Mouse (Mus musculus): Measurements from ENCODE around the gene Spag9. TPM values are rescaled to one million over a fixed set of nuclear protein-coding genes. Genes with fewer than 3 reads are reported as not detected.

Spag9 gene
- polyA plus RNA-seq, 1 experiment from 2014 or later, result 87.4 TPM

DNA sequence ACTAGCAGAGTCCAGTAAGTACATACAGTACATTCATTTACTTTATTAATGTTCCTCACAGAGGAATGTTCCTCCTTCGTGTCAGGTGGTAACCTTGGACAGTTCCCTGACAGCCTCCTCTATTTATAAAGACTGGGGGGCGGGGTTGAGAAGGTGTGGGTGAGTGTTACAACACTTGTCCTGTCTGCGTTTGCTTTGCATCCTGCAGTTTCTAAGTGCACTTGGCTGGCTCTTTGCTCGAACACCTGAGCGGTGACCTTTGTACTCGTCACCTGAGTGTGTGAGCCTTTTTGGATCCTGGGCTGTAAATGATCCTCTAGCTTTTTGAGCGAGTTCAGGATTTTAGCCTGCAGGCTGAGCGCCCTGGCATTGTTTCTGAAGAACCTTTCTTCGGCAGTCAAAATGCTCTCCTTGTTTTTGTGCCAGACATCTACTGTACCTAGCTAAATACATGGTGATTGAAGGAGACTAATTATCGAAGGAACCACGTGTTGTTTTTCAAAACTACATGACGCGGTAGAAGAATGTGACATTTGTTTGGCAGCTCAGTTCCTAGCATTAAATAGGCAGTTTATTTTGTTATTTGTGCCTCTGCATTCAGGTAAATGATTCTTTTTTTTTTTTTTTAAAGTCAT is 1.4 kb downstream of the Spag9 start:
- Histone ChIP-seq H3K36me3 (ENCODE audit: insufficient read depth, low read length) (no peaks in the 10 kb centered on the region), H3K4me2 (replicated peaks; ENCODE audit: low read depth, low read length) (peak overlapping the region; percentile 69), H3K9ac (replicated peaks; ENCODE audit: low read depth) (no peak overlapping the region; the same call in 1 of the 2 replicates), H3K4me1 (ENCODE audit: insufficient read depth, low read depth, low read length) (peaks cover 10% of the 10 kb centered on the region; the same call in 1 of the 2 replicates), H3K9me3 (ENCODE audit: low read length) (no peaks in the 10 kb centered on the region), H3K27ac (ENCODE audit: low read length) (peak overlapping the region; percentile 99; the same call in 1 of the 2 replicates), H3K4me3 (ENCODE audit: low read depth, low read length) (peak overlapping the region; percentile 96), H3K27me3 (replicated peaks; ENCODE audit: insufficient read depth, low read length) (no peaks in the 10 kb centered on the region)
- DNase-seq (ENCODE audit: low spot score) (peak; percentile 92), ATAC-seq (peak; percentile 37)
- TF ChIP-seq CTCF (IDR thresholded peaks at IDR 0.05) (no peak), EP300 (IDR thresholded peaks at IDR 0.05) (peak; percentile 89)
- WGBS, result 23% methylated on average over 13 of the region's 13 CpGs

DNA sequence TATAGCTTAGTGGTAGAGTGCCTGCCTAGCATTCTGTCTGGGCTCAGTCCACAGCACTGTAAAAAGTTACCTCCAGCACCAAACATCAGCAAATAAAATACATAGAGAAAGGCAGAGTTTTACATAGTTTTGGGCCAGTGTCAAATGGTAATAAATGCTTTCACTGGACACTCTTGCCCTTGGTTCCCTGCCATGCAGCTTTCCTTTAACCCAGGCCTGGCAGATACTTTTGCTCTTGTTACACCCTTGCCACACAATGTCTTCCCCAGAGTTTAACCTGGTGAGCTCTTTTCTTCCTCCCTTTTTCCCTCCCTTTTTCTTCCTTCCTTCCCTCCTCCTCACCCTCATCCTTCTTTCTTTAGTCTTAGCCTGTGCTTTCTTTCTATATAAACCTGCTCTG is 3.4 kb downstream of the Spag9 start:
- no peak overlapping the region for H3K9ac ChIP-seq (replicated peaks; ENCODE audit: low read depth)
- ATAC-seq, result no peak

GRCm38 (mm10) chr11:94003346-94003745 is 7.5 kb downstream of the Spag9 start:
- WGBS, result 88% methylated on average over 2 of the region's 2 CpGs

More for the DNA sequence above, 3.4 kb downstream of the Spag9 start:
- no peak overlapping the region for H3K27ac ChIP-seq (ENCODE audit: low read length)
- no peaks in the 10 kb centered on the region for H3K36me3 ChIP-seq (ENCODE audit: insufficient read depth, low read length)
- H3K27me3 ChIP-seq (replicated peaks; ENCODE audit: insufficient read depth, low read length), result no peaks in the 10 kb centered on the region
- no peak for DNase-seq (ENCODE audit: low spot score)
- peaks cover 10% of the 10 kb centered on the region; the same call in 1 of the 2 replicates for H3K4me1 ChIP-seq (ENCODE audit: insufficient read depth, low read depth, low read length)
- no peak overlapping the region for H3K4me2 ChIP-seq (replicated peaks; ENCODE audit: low read depth, low read length)
- no peak overlapping the region for H3K4me3 ChIP-seq (ENCODE audit: low read depth, low read length)
- H3K9me3 ChIP-seq (ENCODE audit: low read length), result no peaks in the 10 kb centered on the region
- TF ChIP-seq CTCF (IDR thresholded peaks at IDR 0.05) (no peak), EP300 (IDR thresholded peaks at IDR 0.05) (no peak)

GRCm38 (mm10) chr11:94019091-94019490 is 23.2 kb downstream of the Spag9 start:
- Histone ChIP-seq H3K27ac (ENCODE audit: low read length) (no peak overlapping the region), H3K4me2 (replicated peaks; ENCODE audit: low read depth, low read length) (no peak overlapping the region), H3K4me3 (ENCODE audit: low read depth, low read length) (no peak overlapping the region), H3K9me3 (ENCODE audit: low read length) (no peaks in the 10 kb centered on the region), H3K27me3 (replicated peaks; ENCODE audit: insufficient read depth, low read length) (no peaks in the 10 kb centered on the region), H3K4me1 (ENCODE audit: insufficient read depth, low read depth, low read length) (no peaks in the 10 kb centered on the region), H3K9ac (replicated peaks; ENCODE audit: low read depth) (no peak overlapping the region), H3K36me3 (ENCODE audit: insufficient read depth, low read length) (no peaks in the 10 kb centered on the region)
- 88% methylated on average over 5 of the region's 5 CpGs for WGBS
- TF ChIP-seq CTCF (IDR thresholded peaks at IDR 0.05) (no peak), EP300 (IDR thresholded peaks at IDR 0.05) (no peak)
- ATAC-seq, result no peak
- DNase-seq (ENCODE audit: low spot score), result no peak

More at GRCm38 (mm10) chr11:94003346-94003745, 7.5 kb downstream of the Spag9 start:
- H3K27ac ChIP-seq (ENCODE audit: low read length), result no peak overlapping the region
- ATAC-seq, result no peak
- H3K4me2 ChIP-seq (replicated peaks; ENCODE audit: low read depth, low read length), result no peak overlapping the region
- H3K9ac ChIP-seq (replicated peaks; ENCODE audit: low read depth), result no peak overlapping the region
- H3K36me3 ChIP-seq (ENCODE audit: insufficient read depth, low read length), result no peaks in the 10 kb centered on the region
- no peak overlapping the region for H3K4me3 ChIP-seq (ENCODE audit: low read depth, low read length)
- H3K9me3 ChIP-seq (ENCODE audit: low read length), result no peaks in the 10 kb centered on the region
- no peak for DNase-seq (ENCODE audit: low spot score)
- H3K27me3 ChIP-seq (replicated peaks; ENCODE audit: insufficient read depth, low read length), result no peaks in the 10 kb centered on the region
- TF ChIP-seq CTCF (IDR thresholded peaks at IDR 0.05), result no peak
- TF ChIP-seq EP300 (IDR thresholded peaks at IDR 0.05), result no peak
- peaks cover 6% of the 10 kb centered on the region; the same call in 1 of the 2 replicates for H3K4me1 ChIP-seq (ENCODE audit: insufficient read depth, low read depth, low read length)

- no peak overlapping the region for H3K9ac ChIP-seq (replicated peaks; ENCODE audit: low read depth)
- ATAC-seq (peak; percentile 61), DNase-seq (ENCODE audit: low spot score) (peak; percentile 58)
- H3K9me3 ChIP-seq (ENCODE audit: low read length), result no peaks in the 10 kb centered on the region
- no peaks in the 10 kb centered on the region for H3K27me3 ChIP-seq (replicated peaks; ENCODE audit: insufficient read depth, low read length)
- H3K4me3 ChIP-seq (ENCODE audit: low read depth, low read length), result no peak overlapping the region
- no peak overlapping the region for H3K4me2 ChIP-seq (replicated peaks; ENCODE audit: low read depth, low read length)
- no peak overlapping the region for H3K27ac ChIP-seq (ENCODE audit: low read length)
- no peaks in the 10 kb centered on the region for H3K36me3 ChIP-seq (ENCODE audit: insufficient read depth, low read length)
- TF ChIP-seq EP300 (IDR thresholded peaks at IDR 0.05) (peak; percentile 30; the same call in 1 of the 2 replicates), CTCF (IDR thresholded peaks at IDR 0.05) (no peak)
- WGBS, result 53% methylated on average over 6 of the region's 6 CpGs
- no peaks in the 10 kb centered on the region for H3K4me1 ChIP-seq (ENCODE audit: insufficient read depth, low read depth, low read length)
Measured at GRCm38 (mm10) chr11:94020403-94020802, 24.5 kb downstream of the Spag9 start.

- DNase-seq (ENCODE audit: low spot score) (peak; percentile 18), ATAC-seq (no peak)
- no peaks in the 10 kb centered on the region for H3K36me3 ChIP-seq (ENCODE audit: insufficient read depth, low read length)
- H3K27me3 ChIP-seq (replicated peaks; ENCODE audit: insufficient read depth, low read length), result no peaks in the 10 kb centered on the region
- no peak overlapping the region for H3K27ac ChIP-seq (ENCODE audit: low read length)
- no peak overlapping the region for H3K4me2 ChIP-seq (replicated peaks; ENCODE audit: low read depth, low read length)
- no peaks in the 10 kb centered on the region for H3K9me3 ChIP-seq (ENCODE audit: low read length)
- no peak for TF ChIP-seq CTCF (IDR thresholded peaks at IDR 0.05)
- no peak overlapping the region for H3K9ac ChIP-seq (replicated peaks; ENCODE audit: low read depth)
- no peaks in the 10 kb centered on the region for H3K4me1 ChIP-seq (ENCODE audit: insufficient read depth, low read depth, low read length)
- no peak overlapping the region for H3K4me3 ChIP-seq (ENCODE audit: low read depth, low read length)
- WGBS, result 60% methylated on average over 4 of the region's 4 CpGs
Measured at GRCm38 (mm10) chr11:94026289-94026688, 30.4 kb downstream of the Spag9 start.
